Mouse (Mus musculus) lung, postnatal 4 days (tissue): ENCODE data around the gene Msl1.
A peak's percentile ranks its signal among the peaks of the same experiment; 100 is the strongest.
"Not testable (repeated sequence)": the region's sequence is repeated elsewhere in the genome, so short reads cannot be mapped to it uniquely, and the experiment has no call there.

Experiments used
- DNase-seq, 2 experiments: peaks; one replicate each; pipeline ENCODE4 v3.0.0; 2021

The Msl1 gene

GRCm38 (mm10) chr11:98797306-98797705, 2.0 kb downstream of the Msl1 start:
- peak; percentile 27 to 43 for DNase-seq

GRCm38 (mm10) chr11:98797909-98798308, 2.6 kb downstream of the Msl1 start:
- DNase-seq = no peak

- DNase-seq = no peak
Measured at GRCm38 (mm10) chr11:98804605-98805004, 9.3 kb downstream of the Msl1 start, which contains the start of gene Casc3. Gene Casc3, plus strand, starts transcription at chr11:98804905.

GRCm38 (mm10) chr11:98808417-98808816, 13.1 kb downstream of the Msl1 start:
- DNase-seq = no peak

GRCm38 (mm10) chr11:98809457-98810290, 14.4 kb downstream of the Msl1 start:
- DNase-seq = peak; percentile 99 to 100

GRCm38 (mm10) chr11:98810686-98811085, 15.4 kb downstream of the Msl1 start:
- DNase-seq = no peak

- no peak for DNase-seq
Measured at GRCm38 (mm10) chr11:98816706-98817239, 21.5 kb downstream of the Msl1 start.

GRCm38 (mm10) chr11:98820968-98821367, 25.7 kb downstream of the Msl1 start:
- no peak for DNase-seq

- DNase-seq = not testable (repeated sequence)
Measured at GRCm38 (mm10) chr11:98826071-98826470, 30.8 kb downstream of the Msl1 start.

- DNase-seq = no peak
Measured at GRCm38 (mm10) chr11:98827877-98828276, 32.6 kb downstream of the Msl1 start.

- peak in 1 of 2 experiments; percentile 57 for DNase-seq
Measured at GRCm38 (mm10) chr11:98829091-98829775, 33.9 kb downstream of the Msl1 start.

- DNase-seq = no peak
Measured at GRCm38 (mm10) chr11:98829875-98830274, 34.6 kb downstream of the Msl1 start.

- no peak for DNase-seq
Measured at GRCm38 (mm10) chr11:98835296-98835695, 40.0 kb downstream of the Msl1 start.

- DNase-seq = no peak
Measured at GRCm38 (mm10) chr11:98835725-98836124, 40.4 kb downstream of the Msl1 start.

GRCm38 (mm10) chr11:98836128-98836527, 40.8 kb downstream of the Msl1 start:
- DNase-seq = no peak

GRCm38 (mm10) chr11:98836651-98837141, 41.4 kb downstream of the Msl1 start, which contains the start of gene Rapgefl1:
Gene Rapgefl1, plus strand, starts transcription at chr11:98836785.
- DNase-seq = peak; percentile 88 to 90

GRCm38 (mm10) chr11:98837231-98837704, 42.0 kb downstream of the Msl1 start:
- no peak for DNase-seq

GRCm38 (mm10) chr11:98837917-98838316, 42.6 kb downstream of the Msl1 start:
- DNase-seq = no peak

- DNase-seq = no peak
Measured at GRCm38 (mm10) chr11:98838512-98838911, 43.2 kb downstream of the Msl1 start.

GRCm38 (mm10) chr11:98839402-98839801, 44.1 kb downstream of the Msl1 start:
- DNase-seq = no peak

GRCm38 (mm10) chr11:98839897-98840296, 44.6 kb downstream of the Msl1 start:
- DNase-seq = no peak

GRCm38 (mm10) chr11:98846016-98846415, 50.7 kb downstream of the Msl1 start:
- DNase-seq = no peak

- DNase-seq = no peak
Measured at GRCm38 (mm10) chr11:98846865-98847604, 51.7 kb downstream of the Msl1 start.
